Mouse (Mus musculus) cerebellum, adult 9-10 months (tissue): ENCODE data around the gene Tenm2.

Experiments used
- DNase-seq: peaks from one replicate; pipeline ENCODE4 v3.0.0; 2022

Gene Tenm2

DNA sequence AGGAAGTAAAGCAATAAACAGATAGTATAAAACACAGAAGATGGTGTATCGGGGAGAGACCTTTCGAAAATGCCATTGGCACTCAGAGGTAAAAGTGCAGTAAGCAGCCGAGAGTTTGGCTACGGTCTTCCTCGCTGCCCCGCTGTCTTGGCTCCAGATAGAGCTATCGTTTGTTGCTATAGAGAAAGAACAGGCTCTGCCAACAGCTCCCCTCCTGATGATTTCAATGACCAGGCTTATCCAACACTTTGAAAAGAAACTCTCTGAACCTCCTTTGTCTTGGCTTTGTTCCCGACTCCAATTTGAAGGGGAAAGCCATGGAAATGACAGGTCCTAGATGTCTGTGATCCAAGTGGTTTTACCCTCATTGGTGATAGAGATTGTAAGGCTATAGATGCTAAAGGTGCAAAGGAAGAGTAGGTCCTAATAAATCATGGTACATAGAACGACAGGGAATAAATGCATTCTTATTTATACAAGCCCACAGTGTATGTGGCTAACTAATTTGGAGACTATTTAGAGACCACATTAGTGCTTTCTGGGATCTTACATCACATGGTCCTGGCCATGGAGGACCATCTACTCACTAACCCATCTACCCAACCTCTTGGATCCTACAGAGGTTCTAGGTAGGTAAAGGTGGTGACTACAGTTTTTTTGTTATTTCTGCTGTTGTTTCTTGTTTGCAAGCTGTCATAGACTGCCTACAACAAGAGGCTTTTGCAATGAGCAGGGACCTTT is 765.8 kb downstream of the Tenm2 start:
- no peak for DNase-seq

DNA sequence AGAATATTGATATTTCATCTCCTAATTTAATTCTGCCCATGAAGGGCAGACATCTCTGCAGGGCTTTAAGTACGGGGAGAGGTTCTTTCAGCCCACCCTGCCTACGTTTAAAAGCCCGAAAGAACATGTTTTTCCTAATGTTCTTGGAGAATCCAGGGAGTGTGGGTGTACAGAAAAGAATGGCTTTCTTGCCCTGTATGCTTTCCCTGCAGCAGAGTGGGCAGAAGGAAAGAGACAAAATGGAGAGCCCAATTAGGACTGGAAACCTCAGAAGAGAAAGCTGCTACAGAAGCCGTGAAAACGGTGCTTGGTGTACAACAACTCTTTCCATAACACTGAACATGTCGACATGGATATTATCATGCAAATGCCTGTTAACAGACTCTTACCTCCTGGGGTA is 777.3 kb downstream of the Tenm2 start:
- DNase-seq, result no peak

DNA sequence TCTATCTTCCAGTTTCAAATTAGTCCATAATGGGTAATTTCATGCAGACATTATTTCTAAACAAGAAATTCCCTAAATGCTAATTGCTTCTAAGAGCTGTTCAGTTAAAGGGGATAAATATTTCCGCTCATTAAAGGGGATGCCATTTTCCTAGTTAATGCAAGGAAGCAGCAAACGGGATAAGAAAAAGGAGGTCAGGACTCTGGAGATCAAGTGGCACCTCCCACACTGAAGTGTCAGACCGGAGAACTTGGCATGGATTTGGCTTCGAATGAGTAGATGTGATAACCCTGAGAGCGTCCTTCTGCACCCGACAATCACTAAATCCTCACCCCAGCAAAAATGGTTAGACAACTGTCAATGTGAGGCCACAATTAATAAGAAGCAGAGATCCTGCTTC is 781.7 kb downstream of the Tenm2 start:
- DNase-seq, result no peak

DNA sequence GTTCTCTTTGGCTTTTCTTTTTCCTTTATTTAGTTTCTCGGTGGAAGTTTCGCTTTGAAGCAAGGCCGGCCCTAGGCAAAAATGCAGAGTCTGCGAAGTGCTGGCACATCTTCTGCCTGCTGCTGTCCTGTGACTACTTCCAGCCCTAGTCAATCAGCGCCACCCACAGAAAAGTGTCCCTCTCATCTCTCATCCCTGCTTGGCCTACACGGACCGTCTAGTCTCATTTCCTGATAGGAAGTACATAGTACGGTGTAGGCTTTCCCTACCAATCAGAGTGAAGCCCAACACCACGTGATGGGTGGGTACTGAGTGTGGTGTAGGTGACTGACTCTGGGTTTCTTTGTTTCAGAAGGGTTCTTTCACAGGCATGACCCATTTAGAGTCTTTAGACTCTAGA is 783.3 kb downstream of the Tenm2 start:
- no peak for DNase-seq

DNA sequence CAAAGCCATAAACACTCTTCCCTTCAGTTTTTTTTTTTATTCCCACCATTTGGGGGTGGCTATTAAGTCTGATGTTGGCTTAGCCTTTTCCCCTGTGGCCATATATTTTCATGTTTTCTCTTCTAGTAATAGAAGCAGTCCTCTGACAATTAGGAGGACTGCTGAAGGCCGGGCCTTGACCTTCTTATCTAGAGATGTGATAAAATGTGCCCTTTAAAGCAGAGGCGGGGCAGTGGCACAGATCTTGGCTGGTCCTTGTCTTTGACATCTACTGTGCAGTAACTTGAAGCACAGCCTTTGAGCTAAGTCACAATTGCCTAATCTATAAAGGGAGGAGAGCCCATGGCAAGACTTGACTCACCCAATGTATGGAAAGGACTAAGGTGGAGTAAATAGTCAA is 789.4 kb downstream of the Tenm2 start:
- no peak for DNase-seq

DNA sequence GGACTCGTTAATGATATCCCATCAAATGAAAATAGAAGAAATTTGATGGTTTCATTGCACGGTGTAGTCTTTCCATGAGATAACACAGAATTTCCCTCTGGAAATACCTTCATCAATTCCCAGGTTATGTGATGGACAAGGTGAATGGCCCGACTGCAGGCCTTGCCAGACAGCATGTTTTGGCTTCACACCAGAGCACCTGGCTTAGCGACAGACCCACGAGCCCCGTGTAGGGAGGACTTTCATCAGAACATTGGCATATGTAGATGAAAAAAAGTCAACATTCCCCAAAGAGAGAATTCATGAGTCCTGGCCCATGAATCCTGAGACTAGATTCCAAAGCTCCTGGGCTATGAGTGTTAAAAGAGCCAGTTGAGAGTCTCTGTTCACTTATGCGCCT is 791.9 kb downstream of the Tenm2 start:
- DNase-seq, result no peak

DNA sequence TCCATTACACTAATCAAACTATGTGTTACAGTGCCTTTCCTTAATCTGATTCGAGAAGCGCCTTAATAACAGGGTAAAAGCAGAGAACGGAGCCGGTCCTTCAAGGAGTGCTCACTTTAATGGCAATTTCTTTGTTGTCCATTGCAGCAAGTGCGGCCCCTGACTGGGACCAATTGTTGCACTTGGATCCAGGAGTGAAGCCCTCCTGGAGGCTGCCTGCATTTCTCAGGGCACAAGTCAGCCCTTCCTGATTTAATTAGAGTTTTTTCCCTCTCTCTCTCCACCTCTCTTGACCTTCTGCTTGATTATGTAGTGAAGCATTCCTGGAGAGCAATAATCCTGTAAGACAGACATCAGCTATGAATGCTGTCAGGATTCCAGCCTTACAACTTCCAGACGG is 794.0 kb downstream of the Tenm2 start:
- no peak for DNase-seq

DNA sequence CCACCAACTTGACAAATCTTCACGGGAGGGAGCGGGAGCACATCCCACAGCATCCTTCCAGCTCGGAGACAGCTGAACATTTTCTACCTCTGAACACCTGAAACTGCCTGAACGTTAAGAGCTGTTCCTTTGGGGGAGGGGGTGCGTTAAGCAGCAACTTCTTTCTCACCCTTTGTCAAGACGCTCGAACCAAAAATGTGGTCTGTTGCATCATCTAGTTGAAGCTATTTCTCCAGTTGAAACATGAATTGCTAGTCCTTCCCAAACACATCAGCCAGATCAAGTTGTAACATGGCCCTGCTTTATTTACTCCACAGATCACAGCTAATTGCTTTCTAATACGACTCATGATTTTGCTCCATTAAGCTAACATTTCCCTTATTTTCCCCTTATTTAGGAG is 799.5 kb downstream of the Tenm2 start:
- no peak for DNase-seq

DNA sequence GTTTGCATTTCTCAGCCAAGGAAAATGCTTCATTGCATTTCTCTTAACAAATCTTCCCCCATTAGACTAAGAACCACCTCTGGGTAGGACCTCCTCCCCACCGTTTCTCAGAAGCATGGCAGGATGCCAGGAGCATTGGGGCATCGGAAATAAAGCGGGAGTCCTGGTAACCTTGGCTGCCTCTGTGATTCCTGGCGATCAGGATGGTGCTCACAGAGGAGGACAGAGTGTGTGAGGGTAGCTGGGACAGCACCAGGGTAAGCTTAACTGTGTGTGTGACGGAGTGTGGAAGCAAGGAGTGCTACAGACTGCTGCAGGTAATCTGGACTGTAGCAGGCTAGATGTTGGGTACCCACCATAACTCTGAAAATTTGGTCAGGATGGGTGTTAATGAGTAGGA is 806.8 kb downstream of the Tenm2 start:
- DNase-seq, result no peak

DNA sequence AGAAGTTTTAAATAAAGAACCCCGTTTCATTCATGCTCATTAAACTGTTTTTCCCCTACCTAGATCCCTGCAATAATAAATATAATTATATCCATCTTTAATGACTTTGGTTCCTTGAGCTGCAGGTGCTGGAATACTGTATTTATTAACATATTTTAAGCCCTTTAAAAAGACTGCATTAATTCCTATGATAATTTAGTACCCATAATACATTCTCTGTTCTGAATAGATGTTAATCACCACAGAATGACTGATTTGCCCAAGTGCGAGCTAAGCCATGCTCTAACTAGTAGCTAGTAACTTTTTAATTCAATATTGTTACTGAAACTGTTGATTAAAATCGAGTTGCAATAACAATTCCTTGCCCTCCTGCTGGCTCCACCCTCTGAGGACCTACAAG is 810.8 kb downstream of the Tenm2 start:
- no peak for DNase-seq

DNA sequence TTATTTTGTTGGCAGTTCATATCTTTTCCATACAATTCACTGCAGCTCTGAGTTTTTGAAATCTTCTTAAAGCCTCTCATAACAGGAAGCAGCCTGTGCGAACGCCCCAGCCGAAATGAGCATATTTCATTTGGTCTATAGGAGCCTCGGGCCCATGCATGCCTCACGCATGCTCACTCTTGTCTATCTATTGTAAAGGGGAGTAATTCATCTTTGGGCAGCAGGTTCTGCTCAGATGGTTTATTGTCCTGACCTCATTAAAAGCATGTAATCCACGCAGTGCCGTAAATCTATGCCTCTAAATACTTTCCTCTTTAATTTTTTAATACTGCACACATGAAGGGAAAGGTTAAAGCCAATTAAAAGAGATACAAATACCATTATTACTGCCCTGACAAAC is 815.7 kb downstream of the Tenm2 start:
- DNase-seq, result no peak

DNA sequence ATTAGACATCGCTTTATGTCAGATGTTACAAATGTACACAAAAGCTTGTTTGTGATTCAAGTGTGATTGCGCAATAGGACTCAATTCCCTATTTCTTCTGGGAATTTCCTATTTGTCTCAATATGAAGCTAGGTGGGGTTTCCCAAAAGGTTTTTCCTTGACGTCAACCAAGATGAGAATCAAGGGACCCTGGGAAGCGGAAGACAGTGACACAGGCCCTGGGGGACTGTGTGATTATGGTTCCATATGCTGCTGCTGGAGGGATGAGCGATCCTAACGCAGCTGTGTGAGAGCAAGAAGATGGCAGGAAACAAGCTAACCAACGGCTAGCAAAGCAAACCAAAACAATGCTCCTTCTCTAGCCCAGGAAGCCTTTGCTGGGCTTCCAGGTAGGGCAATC is 820.5 kb downstream of the Tenm2 start:
- no peak for DNase-seq

DNA sequence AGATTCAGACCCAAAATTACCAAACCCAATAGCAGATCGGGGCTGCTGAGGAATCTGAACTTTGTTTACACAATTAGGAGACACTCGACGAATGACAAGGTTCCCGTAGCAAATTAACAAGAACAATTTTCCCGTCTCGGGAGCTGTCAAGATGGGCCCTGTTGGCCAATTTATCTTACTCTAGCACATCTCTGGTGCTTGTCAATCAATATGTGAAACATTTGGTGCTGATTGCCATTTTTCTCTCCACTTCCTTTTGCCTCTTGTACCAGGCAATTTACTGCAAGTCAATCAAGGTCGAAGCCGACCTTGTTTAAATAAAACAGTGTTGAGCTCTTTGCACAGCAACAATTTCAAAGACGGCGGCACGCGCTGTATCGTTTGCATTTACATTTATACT is 824.9 kb downstream of the Tenm2 start:
- no peak for DNase-seq

DNA sequence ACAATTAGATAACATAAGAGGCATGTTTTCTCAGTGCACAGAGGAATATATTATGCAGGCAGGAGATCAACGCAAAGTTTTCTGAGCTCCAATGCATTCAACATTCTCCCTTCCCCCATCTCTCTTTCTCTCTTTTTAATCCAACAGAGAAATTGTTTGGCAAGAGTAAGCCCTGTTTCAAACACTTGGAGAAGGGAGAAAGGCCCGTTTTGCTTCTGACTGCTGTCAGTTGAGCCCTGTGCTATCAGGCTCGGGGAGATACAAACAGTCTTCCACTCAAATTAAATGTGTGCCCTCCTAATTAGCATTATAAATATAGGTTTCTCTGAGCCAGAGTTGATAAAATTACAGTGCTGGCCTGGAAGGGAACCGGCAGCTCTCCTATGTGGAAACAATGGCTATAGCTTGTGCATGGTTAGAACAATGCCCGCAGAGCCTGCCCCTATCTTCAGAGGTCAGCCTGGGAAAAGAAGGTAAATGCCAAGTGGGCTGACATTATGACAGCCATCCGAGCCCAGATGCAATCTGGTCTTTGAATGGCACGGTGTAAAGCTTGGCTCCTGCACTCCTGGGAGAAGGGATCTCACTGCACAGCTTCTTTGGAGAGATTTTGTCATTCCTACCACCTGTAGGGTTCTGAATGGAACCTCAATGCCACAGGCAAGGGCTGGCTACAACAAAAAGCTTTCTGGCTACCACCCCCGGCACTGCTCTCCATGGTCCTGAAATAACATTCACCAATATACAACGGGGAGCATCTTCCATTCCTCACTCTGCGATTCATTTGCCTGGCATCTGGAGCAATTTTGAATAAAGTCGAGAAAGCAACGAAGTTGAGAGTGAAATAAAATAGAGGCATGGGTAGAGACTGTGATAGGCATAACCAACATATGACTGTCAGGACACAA is 839.7 kb downstream of the Tenm2 start:
- DNase-seq, result no peak

DNA sequence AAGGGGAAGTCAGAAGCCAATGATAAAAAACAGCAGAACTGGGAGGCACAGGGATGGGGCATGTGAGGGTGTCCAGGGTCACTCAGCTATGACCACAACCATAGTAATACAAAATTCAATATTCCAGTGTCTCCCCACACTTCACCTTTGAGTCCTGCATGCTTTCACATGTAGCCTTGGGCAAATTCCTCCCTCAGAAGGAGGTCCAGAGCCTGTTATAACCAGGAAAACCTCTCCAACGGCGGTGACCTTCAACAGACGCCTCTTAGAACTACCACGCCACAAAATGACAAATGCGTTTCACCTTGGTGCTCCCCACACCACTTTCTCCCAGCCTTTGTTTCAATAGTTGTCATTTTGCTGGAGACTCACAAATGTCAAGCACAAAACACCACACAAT is 851.1 kb downstream of the Tenm2 start:
- no peak for DNase-seq

DNA sequence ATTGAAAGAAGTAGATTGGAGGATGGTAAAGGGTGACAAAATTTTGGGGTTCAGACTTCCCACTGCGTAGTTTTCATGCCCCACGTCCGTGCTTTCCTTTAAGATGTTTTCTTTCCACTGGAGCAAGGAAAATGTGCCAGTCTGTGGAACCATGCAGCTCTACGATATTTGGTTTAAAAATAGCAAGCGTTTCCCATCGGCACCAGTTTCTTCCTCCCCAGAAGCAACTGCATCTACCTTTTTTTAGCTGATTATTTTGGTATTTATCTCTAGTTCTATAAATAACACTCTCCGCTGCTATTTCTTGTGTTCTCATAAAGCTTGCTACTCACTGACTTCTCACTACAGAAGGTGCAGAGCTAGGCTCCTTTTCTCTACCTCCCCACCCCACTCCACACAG is 864.0 kb downstream of the Tenm2 start:
- no peak for DNase-seq

DNA sequence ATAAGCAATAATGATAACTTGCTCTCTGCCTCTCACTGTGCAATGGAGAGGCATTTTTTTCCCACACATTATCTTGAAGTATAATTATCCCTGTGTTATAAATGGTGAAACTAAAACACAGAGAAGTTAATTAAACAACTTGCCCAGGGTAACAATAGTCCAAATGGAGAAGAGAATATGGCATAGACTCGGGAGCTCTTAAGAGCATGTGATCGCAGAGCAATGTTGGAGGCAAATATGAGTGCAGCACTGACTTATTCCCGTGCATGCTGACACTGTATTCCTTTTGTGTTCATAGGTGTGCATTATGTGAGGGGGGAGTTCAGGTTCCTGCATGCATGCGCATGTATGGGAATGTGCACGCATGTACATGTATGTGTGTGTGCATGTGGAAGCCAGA is 870.7 kb downstream of the Tenm2 start:
- no peak for DNase-seq

DNA sequence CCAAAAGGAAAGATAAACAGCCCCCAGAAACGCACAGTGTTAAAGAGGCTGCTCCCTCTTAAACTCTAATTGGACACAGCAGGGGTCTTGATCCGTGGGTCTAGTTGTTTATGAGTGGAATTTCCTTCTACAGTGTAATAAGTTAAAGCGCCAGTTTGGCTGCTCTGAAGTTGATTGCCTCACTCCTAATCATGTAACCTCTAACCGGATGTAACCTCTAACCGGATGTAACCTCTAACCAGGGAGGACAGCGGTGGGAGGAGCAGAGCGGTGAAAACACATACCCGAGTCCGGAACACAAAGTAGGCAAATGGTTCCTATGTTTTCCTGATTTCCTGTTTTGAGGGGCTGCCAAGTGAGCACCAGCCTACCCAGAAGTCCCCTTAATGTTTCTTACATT is 871.3 kb downstream of the Tenm2 start:
- DNase-seq, result no peak

DNA sequence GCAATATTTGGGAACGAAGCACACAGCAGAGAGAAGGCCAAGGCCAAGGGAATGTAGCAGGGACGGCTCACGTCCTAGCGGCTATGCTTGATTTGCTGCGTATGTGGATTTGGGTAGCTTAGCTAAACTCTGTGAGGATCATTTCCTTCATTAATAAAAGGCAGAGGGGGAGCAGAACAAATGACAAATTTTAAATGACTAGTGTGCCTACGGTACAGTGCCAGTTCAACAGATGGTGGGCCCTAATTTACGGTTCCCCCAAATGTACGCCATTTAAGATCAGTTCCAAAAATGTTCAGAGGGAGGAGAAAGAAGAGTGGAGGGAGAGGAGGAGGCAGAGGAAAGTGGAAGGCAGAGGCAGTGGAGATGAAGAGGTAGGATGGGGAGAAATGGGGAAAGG is 873.2 kb downstream of the Tenm2 start:
- DNase-seq, result no peak

DNA sequence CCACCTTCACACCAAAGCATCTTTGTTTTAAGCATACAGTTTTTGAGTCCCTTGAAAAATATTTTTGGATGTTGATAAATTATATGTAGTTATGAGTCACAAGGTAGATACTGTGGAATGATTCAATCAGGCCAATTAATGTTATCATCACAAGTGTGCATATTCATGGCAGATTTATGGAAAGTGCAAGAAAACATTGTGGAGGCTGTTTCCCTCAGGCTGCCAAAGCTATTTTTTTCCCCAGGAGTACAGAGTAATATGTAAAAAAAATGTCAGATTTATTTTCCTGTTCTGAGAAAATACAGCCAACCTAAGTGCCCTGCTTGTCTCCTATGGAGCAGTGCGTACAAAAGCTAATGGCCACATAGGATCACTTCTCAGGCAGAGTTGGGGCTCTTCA is 882.5 kb downstream of the Tenm2 start:
- no peak for DNase-seq

DNA sequence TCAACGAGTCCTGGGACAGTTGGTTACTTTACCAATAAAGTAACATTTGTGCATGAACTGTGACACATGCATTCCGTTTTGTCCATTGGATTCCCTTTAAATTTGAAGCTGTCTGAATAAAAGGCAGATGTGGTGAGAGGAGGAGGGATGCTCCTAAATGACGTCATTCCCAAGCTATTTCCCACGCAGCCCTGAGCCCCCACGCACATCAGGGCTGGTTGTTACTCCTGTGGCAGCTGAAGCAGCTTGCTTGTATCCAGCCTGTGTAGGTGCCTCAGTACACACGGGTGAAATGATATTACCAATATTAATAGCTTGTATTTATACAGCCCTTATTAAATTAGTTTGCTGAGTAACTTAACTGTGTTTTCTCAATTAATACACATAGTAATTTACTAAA is 884.0 kb downstream of the Tenm2 start:
- no peak for DNase-seq

DNA sequence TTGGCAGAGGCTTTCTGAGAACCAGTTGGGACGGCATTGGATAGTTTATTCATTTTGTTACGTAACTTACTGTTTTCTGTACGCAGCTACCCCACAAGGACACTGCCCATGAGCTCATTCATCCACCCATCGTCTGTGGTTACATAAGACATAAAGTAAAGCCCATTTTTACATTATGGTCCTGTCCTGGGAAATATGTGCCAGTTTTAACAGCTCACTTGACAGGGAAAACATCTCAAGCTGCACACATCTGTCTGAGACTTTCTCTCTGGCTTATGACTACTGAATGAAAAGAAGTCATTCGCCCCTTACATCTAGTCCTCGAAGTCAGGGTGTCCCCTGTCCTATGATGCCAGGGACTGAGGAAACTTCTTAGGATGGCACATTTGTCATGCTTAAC is 884.4 kb downstream of the Tenm2 start:
- DNase-seq, result no peak

DNA sequence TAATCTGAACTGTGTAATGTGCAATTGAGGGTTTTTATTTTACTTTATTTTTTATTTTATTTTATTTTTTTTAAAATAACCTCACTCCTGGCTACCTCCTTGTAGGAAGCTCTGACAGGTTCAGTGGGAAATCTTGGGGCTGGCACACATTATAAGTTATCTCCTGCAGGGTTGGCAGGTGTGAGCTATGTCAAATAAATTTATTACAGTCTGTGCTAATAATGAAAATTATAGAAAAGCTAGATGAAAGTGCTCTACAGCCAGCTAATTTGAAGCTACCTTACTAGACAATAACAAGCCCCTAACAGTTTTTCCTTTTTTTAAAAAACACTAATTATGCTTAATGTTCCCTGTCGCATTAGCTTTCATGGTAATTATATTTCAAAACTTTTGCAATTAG is 885.5 kb downstream of the Tenm2 start:
- peak; percentile 44 for DNase-seq

DNA sequence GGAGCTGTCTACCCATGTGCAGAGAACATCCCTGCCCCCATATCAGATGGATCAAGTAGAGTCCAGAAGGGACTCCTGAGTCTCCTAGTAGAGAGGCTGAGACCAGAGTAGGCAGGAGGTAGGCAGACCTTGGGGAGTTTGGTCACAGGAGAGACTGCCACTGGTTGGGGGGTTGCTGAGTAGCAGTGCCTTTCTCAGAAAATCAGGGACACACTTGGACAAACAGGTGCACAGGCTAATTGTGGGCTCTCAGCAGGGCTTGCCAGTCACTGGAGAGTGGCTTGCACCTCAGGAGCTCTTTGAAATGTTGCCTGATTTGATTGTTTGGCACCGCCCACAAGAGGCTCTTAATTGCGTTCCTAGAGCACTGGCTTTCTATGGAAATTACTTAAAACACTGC is 885.9 kb downstream of the Tenm2 start:
- peak; percentile 45 for DNase-seq

DNA sequence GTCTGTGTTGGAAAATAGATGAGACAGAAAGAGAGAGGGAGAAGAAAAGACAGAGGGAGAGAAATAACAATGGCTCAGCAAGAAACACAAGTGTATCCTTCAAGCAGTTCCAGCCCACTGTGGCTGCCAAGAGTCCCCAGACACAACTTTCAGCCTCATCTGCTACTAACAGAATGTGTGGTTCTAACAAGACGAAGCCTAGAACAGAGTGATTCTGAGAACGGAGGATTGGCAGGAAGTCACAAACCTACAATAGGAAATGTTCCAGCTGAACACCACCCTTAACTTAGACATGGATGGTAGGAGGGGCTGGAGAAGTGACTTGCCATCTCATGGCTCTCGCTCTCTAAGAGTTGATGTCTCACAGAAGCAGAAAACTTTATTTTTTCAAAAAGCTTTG is 894.0 kb downstream of the Tenm2 start:
- DNase-seq, result no peak
